Mouse (Mus musculus): ENCODE results near the gene Ipo13. TPM values are rescaled to one million over a fixed set of nuclear protein-coding genes. Genes with fewer than 3 reads are reported as not detected.
A peak's percentile ranks its signal among the peaks of the same experiment; 100 is the strongest.

Gene Ipo13
- polyA plus RNA-seq, 1 experiment from 2014 or later: 49.6 TPM

- H3K27ac ChIP-seq (replicated peaks): no peak overlapping the region
- H3K4me1 ChIP-seq: peaks cover 39% of the 10 kb centered on the region
- no peak for ATAC-seq (ENCODE audit: insufficient number of reproducible peaks, low FRiP score, low TSS enrichment, low read depth)
- no peak overlapping the region for H3K9ac ChIP-seq
- peaks cover 47% of the 10 kb centered on the region for H3K27me3 ChIP-seq
- H3K9me3 ChIP-seq (replicated peaks): no peaks in the 10 kb centered on the region
- 10% methylated on average over 6 of the region's 6 CpGs for WGBS
- H3K4me2 ChIP-seq (replicated peaks): peak overlapping the region; percentile 90; the same call in 1 of the 2 replicates
- H3K36me3 ChIP-seq: 0 out of 2 replicates have a peak, but pooled peaks cover 3% of the 10 kb centered on the region
- 0 out of 2 replicates have a peak overlapping the region, but pooled peaks have one; percentile 45 for H3K4me3 ChIP-seq (replicated peaks)
Measured at GRCm38 (mm10) chr4:117928234-117928633, 13.4 kb upstream of the Ipo13 start.

- Histone ChIP-seq H3K27me3 (peaks cover 50% of the 10 kb centered on the region), H3K4me1 (peaks cover 39% of the 10 kb centered on the region), H3K27ac (replicated peaks) (no peak overlapping the region), H3K9ac (peak overlapping the region; percentile 40; the same call in 1 of the 2 replicates), H3K4me2 (replicated peaks) (peak overlapping the region; percentile 95), H3K9me3 (replicated peaks) (no peaks in the 10 kb centered on the region), H3K4me3 (replicated peaks) (peak overlapping the region; percentile 49), H3K36me3 (0 out of 2 replicates have a peak, but pooled peaks cover 1% of the 10 kb centered on the region)
- peak; percentile 53 for ATAC-seq (ENCODE audit: insufficient number of reproducible peaks, low FRiP score, low TSS enrichment, low read depth)
- WGBS: 3% methylated on average over 71 of the region's 71 CpGs
Measured at GRCm38 (mm10) chr4:117926545-117927482, 12.0 kb upstream of the Ipo13 start.

GRCm38 (mm10) chr4:117924916-117925315 is 10.1 kb upstream of the Ipo13 start:
- Histone ChIP-seq H3K9me3 (replicated peaks) (no peaks in the 10 kb centered on the region), H3K36me3 (no peaks in the 10 kb centered on the region), H3K27me3 (peaks cover 44% of the 10 kb centered on the region), H3K27ac (replicated peaks) (no peak overlapping the region), H3K4me1 (peaks cover 39% of the 10 kb centered on the region), H3K4me3 (replicated peaks) (no peak overlapping the region), H3K9ac (no peak overlapping the region), H3K4me2 (replicated peaks) (no peak overlapping the region)
- no peak for ATAC-seq (ENCODE audit: insufficient number of reproducible peaks, low FRiP score, low TSS enrichment, low read depth)
- WGBS: 59% methylated on average over 4 of the region's 6 CpGs

GRCm38 (mm10) chr4:117923450-117923849 is 8.7 kb upstream of the Ipo13 start:
- peaks cover 36% of the 10 kb centered on the region for H3K27me3 ChIP-seq
- no peak for ATAC-seq (ENCODE audit: insufficient number of reproducible peaks, low FRiP score, low TSS enrichment, low read depth)
- H3K4me1 ChIP-seq: peaks cover 24% of the 10 kb centered on the region
- H3K9me3 ChIP-seq (replicated peaks): no peaks in the 10 kb centered on the region
- WGBS: 52% methylated on average over 2 of the region's 2 CpGs
- no peak overlapping the region for H3K4me3 ChIP-seq (replicated peaks)
- H3K4me2 ChIP-seq (replicated peaks): no peak overlapping the region
- no peaks in the 10 kb centered on the region for H3K36me3 ChIP-seq
- H3K9ac ChIP-seq: no peak overlapping the region
- H3K27ac ChIP-seq (replicated peaks): no peak overlapping the region

- ATAC-seq (ENCODE audit: insufficient number of reproducible peaks, low FRiP score, low TSS enrichment, low read depth): no peak
- no peaks in the 10 kb centered on the region for H3K36me3 ChIP-seq
- no peak overlapping the region for H3K4me2 ChIP-seq (replicated peaks)
- H3K4me3 ChIP-seq (replicated peaks): no peak overlapping the region
- H3K4me1 ChIP-seq: peaks cover 3% of the 10 kb centered on the region; the same call in 1 of the 2 replicates
- WGBS: 84% methylated on average over 2 of the region's 2 CpGs
- no peaks in the 10 kb centered on the region for H3K9me3 ChIP-seq (replicated peaks)
- peaks cover 15% of the 10 kb centered on the region for H3K27me3 ChIP-seq
- no peak overlapping the region for H3K27ac ChIP-seq (replicated peaks)
- H3K9ac ChIP-seq: no peak overlapping the region
Measured at GRCm38 (mm10) chr4:117921358-117921757, 6.6 kb upstream of the Ipo13 start.

GRCm38 (mm10) chr4:117918762-117919161 is 4.0 kb upstream of the Ipo13 start:
- peaks cover 3% of the 10 kb centered on the region; the same call in 1 of the 2 replicates for H3K27me3 ChIP-seq
- H3K9me3 ChIP-seq (replicated peaks): no peaks in the 10 kb centered on the region
- WGBS: 69% methylated on average over 5 of the region's 5 CpGs
- no peak overlapping the region for H3K4me2 ChIP-seq (replicated peaks)
- no peak for ATAC-seq (ENCODE audit: insufficient number of reproducible peaks, low FRiP score, low TSS enrichment, low read depth)
- no peaks in the 10 kb centered on the region for H3K36me3 ChIP-seq
- peaks cover 9% of the 10 kb centered on the region for H3K4me1 ChIP-seq
- no peak overlapping the region for H3K9ac ChIP-seq
- H3K27ac ChIP-seq (replicated peaks): no peak overlapping the region
- no peak overlapping the region for H3K4me3 ChIP-seq (replicated peaks)

- Histone ChIP-seq H3K4me3 (replicated peaks) (no peak overlapping the region), H3K9ac (no peak overlapping the region), H3K27ac (replicated peaks) (no peak overlapping the region), H3K4me1 (peaks cover 14% of the 10 kb centered on the region), H3K9me3 (replicated peaks) (no peaks in the 10 kb centered on the region), H3K4me2 (replicated peaks) (no peak overlapping the region), H3K36me3 (no peaks in the 10 kb centered on the region), H3K27me3 (peaks cover 3% of the 10 kb centered on the region; the same call in 1 of the 2 replicates)
- 73% methylated on average over 3 of the region's 3 CpGs for WGBS
- no peak for ATAC-seq (ENCODE audit: insufficient number of reproducible peaks, low FRiP score, low TSS enrichment, low read depth)
Measured at GRCm38 (mm10) chr4:117918261-117918660, 3.5 kb upstream of the Ipo13 start.

GRCm38 (mm10) chr4:117917847-117918246 is 3.0 kb upstream of the Ipo13 start:
- no peak overlapping the region for H3K4me2 ChIP-seq (replicated peaks)
- H3K9me3 ChIP-seq (replicated peaks): no peaks in the 10 kb centered on the region
- WGBS: 90% methylated on average over 4 of the region's 4 CpGs
- no peak overlapping the region for H3K4me3 ChIP-seq (replicated peaks)
- no peaks in the 10 kb centered on the region for H3K36me3 ChIP-seq
- no peak overlapping the region for H3K9ac ChIP-seq
- H3K4me1 ChIP-seq: peaks cover 18% of the 10 kb centered on the region
- H3K27ac ChIP-seq (replicated peaks): no peak overlapping the region
- H3K27me3 ChIP-seq: no peaks in the 10 kb centered on the region
- ATAC-seq (ENCODE audit: insufficient number of reproducible peaks, low FRiP score, low TSS enrichment, low read depth): no peak

GRCm38 (mm10) chr4:117917402-117917801 is 2.6 kb upstream of the Ipo13 start:
- Histone ChIP-seq H3K9ac (no peak overlapping the region), H3K27ac (replicated peaks) (no peak overlapping the region), H3K4me3 (replicated peaks) (no peak overlapping the region), H3K4me1 (peaks cover 23% of the 10 kb centered on the region), H3K27me3 (no peaks in the 10 kb centered on the region), H3K4me2 (replicated peaks) (no peak overlapping the region), H3K36me3 (no peaks in the 10 kb centered on the region), H3K9me3 (replicated peaks) (no peaks in the 10 kb centered on the region)
- WGBS: 72% methylated on average over 4 of the region's 4 CpGs
- ATAC-seq (ENCODE audit: insufficient number of reproducible peaks, low FRiP score, low TSS enrichment, low read depth): no peak

GRCm38 (mm10) chr4:117916386-117916785 is 1.6 kb upstream of the Ipo13 start:
- no peak overlapping the region for H3K9ac ChIP-seq
- peaks cover 28% of the 10 kb centered on the region for H3K4me1 ChIP-seq
- ATAC-seq (ENCODE audit: insufficient number of reproducible peaks, low FRiP score, low TSS enrichment, low read depth): no peak
- H3K36me3 ChIP-seq: peaks cover 8% of the 10 kb centered on the region
- no peak overlapping the region for H3K4me3 ChIP-seq (replicated peaks)
- no peak overlapping the region for H3K4me2 ChIP-seq (replicated peaks)
- no peak overlapping the region for H3K27ac ChIP-seq (replicated peaks)
- WGBS: 83% methylated on average over 5 of the region's 5 CpGs
- H3K9me3 ChIP-seq (replicated peaks): no peaks in the 10 kb centered on the region
- no peaks in the 10 kb centered on the region for H3K27me3 ChIP-seq

GRCm38 (mm10) chr4:117915489-117916105 is 798 bp upstream of the Ipo13 start:
- Histone ChIP-seq H3K9me3 (replicated peaks) (no peaks in the 10 kb centered on the region), H3K4me3 (replicated peaks) (peak overlapping the region; percentile 81), H3K4me1 (peaks cover 28% of the 10 kb centered on the region), H3K27me3 (no peaks in the 10 kb centered on the region), H3K4me2 (replicated peaks) (peak overlapping the region; percentile 99), H3K9ac (peak overlapping the region; percentile 71), H3K36me3 (peaks cover 13% of the 10 kb centered on the region), H3K27ac (replicated peaks) (peak overlapping the region; percentile 86; the same call in 1 of the 2 replicates)
- WGBS: 8% methylated on average over 19 of the region's 19 CpGs
- ATAC-seq (ENCODE audit: insufficient number of reproducible peaks, low FRiP score, low TSS enrichment, low read depth): no peak

Data from embryonic facial prominence, embryonic 15.5 days (tissue).